Mouse (Mus musculus): ENCODE measurements around the gene Mb.

DNA sequence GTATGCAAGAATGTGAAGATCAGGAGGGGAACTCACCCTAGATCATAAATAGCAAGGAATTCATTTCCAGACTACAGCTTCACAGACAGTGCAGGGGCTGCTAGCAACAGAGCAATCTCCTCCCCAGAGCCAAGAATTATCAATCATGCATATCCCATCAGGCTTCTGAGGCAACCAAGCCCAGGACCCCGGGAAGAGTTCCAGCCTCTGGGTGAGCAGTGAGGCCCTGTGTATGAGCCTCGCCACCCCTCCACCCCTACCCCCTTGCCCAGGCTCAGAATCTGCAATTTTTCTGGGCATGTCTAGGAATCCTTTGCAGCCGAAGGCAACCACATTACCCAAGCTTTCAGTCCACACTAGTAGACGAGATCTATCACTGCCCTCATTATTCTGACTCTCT, 28.6 kb downstream of the Mb start:
- no peak for TF ChIP-seq POLR2A (IDR thresholded peaks at IDR 0.05; ENCODE audit: low read depth, low read length)
- no peak for TF ChIP-seq CTCF (IDR thresholded peaks at IDR 0.05; ENCODE audit: extremely low read depth, insufficient read depth, insufficient read length, insufficient replicate concordance)

Data from spleen, adult 2 months (tissue).